Mouse (Mus musculus) hindbrain, embryonic 12.5 days (tissue): ENCODE measurements at regions not wholly inside any gene's neighbourhood (a gene's known extent, or its start where the extent isn't known, plus 50 kb on each side); places are given as distances from the start of the nearest gene placed in this dataset.

Experiments used
- ATAC-seq: fragments of 200-750 bp; cut with Nextera tagmentation; 2 replicates; pipeline ENCODE4 v1.8.0; 2017; ENCODE audit warnings: moderate TSS enrichment; ENCODE audit not compliant: low FRiP score
- H3K27ac ChIP-seq: fragments of 300-500 bp; sonication (generic); 2 replicates; pipeline ENCODE4 v1.5.1; 2016; ENCODE audit warnings: mild to moderate bottlenecking
- H3K27me3 ChIP-seq: fragments of 300-500 bp; sonication (generic); 2 replicates; pipeline ENCODE4 v1.6.1; 2016; ENCODE audit warnings: mild to moderate bottlenecking
- H3K36me3 ChIP-seq: fragments of 300-500 bp; sonication (generic); 2 replicates; pipeline ENCODE4 v1.6.1; 2016; ENCODE audit warnings: mild to moderate bottlenecking
- H3K4me1 ChIP-seq: fragments of 300-500 bp; sonication (generic); 2 replicates; pipeline ENCODE4 v1.6.1; 2016
- H3K4me2 ChIP-seq: fragments of 300-500 bp; sonication (generic); replicated peaks from 2 replicates; pipeline ENCODE4 v1.6.1; 2016; ENCODE audit warnings: mild to moderate bottlenecking
- H3K4me3 ChIP-seq: fragments of 300-500 bp; sonication (generic); 2 replicates; pipeline ENCODE4 v1.5.1; 2016; ENCODE audit warnings: mild to moderate bottlenecking
- H3K9ac ChIP-seq: fragments of 300-500 bp; sonication (generic); 2 replicates; pipeline ENCODE4 v1.6.1; 2016; ENCODE audit warnings: mild to moderate bottlenecking, moderate library complexity
- H3K9me3 ChIP-seq: fragments of 300-500 bp; sonication (generic); replicated peaks from 2 replicates; pipeline ENCODE4 v1.6.1; 2016; ENCODE audit warnings: mild to moderate bottlenecking
- WGBS: fragments of 180-500 bp; shearing (Covaris S2); methylation state at CpG from one replicate; pipeline ENCODE4 v1.1.7; 2016; 5-methylcytosine and 5-hydroxymethylcytosine counted together

- no peaks in the 10 kb centered on the region for H3K4me1 ChIP-seq
- no peak overlapping the region for H3K27ac ChIP-seq
- H3K4me3 ChIP-seq = no peak overlapping the region
- H3K27me3 ChIP-seq = no peaks in the 10 kb centered on the region
- ATAC-seq = no peak
- no peaks in the 10 kb centered on the region for H3K9me3 ChIP-seq
- WGBS = 96% methylated on average over 4 of the region's 4 CpGs
- no peaks in the 10 kb centered on the region for H3K36me3 ChIP-seq
- no peak overlapping the region for H3K9ac ChIP-seq
- no peak overlapping the region for H3K4me2 ChIP-seq
Measured at GRCm38 (mm10) chr12:26059090-26059489, 356.0 kb downstream of the Rnf144a start.

DNA sequence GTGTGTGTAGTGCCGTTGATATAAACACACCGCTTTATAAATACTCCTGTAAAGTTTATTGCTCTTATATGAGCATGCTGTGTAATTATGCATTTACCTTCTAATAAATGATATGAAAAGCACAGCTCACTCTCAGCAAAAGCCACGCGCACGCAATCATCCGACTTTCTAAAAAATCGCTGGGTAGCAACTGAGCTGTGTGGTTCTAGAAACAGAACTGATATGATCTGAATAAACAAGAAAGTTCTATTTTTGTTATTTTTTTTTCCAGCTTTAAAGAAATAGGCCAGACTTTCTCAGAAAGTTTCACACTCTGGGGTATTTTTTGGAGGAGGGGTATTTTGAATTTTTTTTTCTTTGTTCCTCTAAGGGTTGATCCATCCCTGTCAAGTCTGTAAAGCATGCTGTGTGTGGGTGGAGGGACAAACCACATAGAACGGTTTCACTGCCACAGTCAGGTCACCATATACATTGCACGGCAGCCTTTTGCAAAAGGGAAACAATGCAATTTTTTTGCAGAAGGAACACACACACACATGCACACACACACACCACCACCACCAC lies 357.5 kb downstream of the Rnf144a start:
- no peak overlapping the region for H3K27ac ChIP-seq
- no peaks in the 10 kb centered on the region for H3K4me1 ChIP-seq
- no peak overlapping the region for H3K9ac ChIP-seq
- no peaks in the 10 kb centered on the region for H3K27me3 ChIP-seq
- H3K9me3 ChIP-seq = no peaks in the 10 kb centered on the region
- H3K4me2 ChIP-seq = no peak overlapping the region
- 86% methylated on average over 9 of the region's 9 CpGs for WGBS
- no peak for ATAC-seq
- no peaks in the 10 kb centered on the region for H3K36me3 ChIP-seq
- H3K4me3 ChIP-seq = no peak overlapping the region

GRCm38 (mm10) chr12:26046991-26047390 lies 368.1 kb downstream of the Rnf144a start:
- ATAC-seq = no peak
- H3K36me3 ChIP-seq = no peaks in the 10 kb centered on the region
- no peak overlapping the region for H3K4me2 ChIP-seq
- H3K9ac ChIP-seq = no peak overlapping the region
- H3K9me3 ChIP-seq = no peaks in the 10 kb centered on the region
- H3K4me3 ChIP-seq = no peak overlapping the region
- 81% methylated on average over 6 of the region's 6 CpGs for WGBS
- H3K27me3 ChIP-seq = no peaks in the 10 kb centered on the region
- no peaks in the 10 kb centered on the region for H3K4me1 ChIP-seq
- H3K27ac ChIP-seq = no peak overlapping the region

GRCm38 (mm10) chr12:26045321-26045720 lies 369.7 kb downstream of the Rnf144a start:
- ATAC-seq = no peak
- Histone ChIP-seq H3K36me3 (no peaks in the 10 kb centered on the region), H3K27ac (no peak overlapping the region), H3K4me2 (no peak overlapping the region), H3K27me3 (no peaks in the 10 kb centered on the region), H3K9me3 (no peaks in the 10 kb centered on the region), H3K4me3 (no peak overlapping the region), H3K9ac (no peak overlapping the region), H3K4me1 (no peaks in the 10 kb centered on the region)
- 90% methylated on average over 1 of the region's 1 CpGs for WGBS

DNA sequence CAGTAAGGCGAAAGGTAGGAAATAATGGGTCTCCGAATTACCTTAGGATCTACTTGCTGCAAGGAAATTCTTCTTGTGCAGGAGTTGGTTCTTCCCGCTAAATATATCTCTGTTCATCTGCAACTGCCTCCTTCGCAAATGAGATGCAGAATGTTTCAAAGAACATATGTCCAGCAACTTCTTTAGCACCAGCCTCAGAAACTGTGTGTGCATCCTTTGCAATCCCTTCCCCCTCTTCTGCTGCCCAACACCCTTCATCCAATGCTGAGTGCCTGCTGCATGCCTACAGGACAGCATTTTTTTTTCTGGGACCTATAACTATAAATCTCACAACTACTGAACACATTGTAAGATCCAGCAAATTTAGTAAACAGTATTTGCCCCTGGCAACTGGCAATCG lies 402.1 kb downstream of the Rnf144a start:
- no peak overlapping the region for H3K9ac ChIP-seq

GRCm38 (mm10) chr12:25994063-25994462 lies 421.0 kb downstream of the Rnf144a start:
- Histone ChIP-seq H3K27me3 (no peaks in the 10 kb centered on the region), H3K4me3 (no peak overlapping the region), H3K9me3 (no peaks in the 10 kb centered on the region), H3K36me3 (no peaks in the 10 kb centered on the region), H3K9ac (no peak overlapping the region), H3K27ac (no peak overlapping the region), H3K4me2 (no peak overlapping the region), H3K4me1 (no peaks in the 10 kb centered on the region)
- ATAC-seq = no peak
- WGBS = 87% methylated on average over 4 of the region's 4 CpGs

More for the DNA sequence above, 402.1 kb downstream of the Rnf144a start:
- H3K4me2 ChIP-seq = no peak overlapping the region
- no peaks in the 10 kb centered on the region for H3K27me3 ChIP-seq
- H3K4me1 ChIP-seq = no peaks in the 10 kb centered on the region
- H3K4me3 ChIP-seq = no peak overlapping the region
- H3K36me3 ChIP-seq = no peaks in the 10 kb centered on the region
- H3K9me3 ChIP-seq = no peaks in the 10 kb centered on the region
- no peak for ATAC-seq
- 87% methylated on average over 5 of the region's 5 CpGs for WGBS
- no peak overlapping the region for H3K27ac ChIP-seq

DNA sequence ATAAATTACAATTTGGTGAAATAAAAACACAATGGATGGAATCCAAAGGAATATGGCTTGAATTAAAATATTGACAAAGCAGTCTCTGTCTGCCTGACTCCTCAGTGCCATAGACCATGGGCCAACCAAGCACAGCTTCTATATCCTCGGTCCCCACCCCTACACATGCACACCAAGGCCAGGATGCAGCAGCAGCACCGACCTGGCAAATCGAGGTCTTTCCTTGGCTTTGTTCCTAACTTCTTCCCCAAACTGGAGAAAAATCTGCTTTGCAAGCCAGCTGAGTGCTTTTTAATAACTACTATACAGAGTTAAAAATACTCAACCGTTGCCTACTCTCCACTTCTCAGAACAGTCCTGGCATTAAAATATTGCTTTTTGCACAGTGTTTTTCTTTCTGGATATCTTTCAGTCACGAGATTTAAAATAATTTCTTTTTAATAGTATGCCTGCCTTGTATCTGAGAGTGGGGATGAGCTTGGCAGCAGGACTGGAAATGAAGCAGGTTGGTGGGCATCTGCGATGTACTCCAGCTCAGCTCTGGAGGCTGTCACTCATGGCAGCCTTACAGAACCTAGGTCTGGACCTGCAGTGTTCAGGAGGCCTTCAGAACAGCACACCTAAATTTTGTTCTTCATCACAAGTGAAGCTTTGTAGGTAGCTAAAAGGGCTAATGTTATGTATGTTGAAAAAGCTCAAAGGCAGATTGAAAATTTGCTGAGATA lies 423.1 kb downstream of the Rnf144a start:
- Histone ChIP-seq H3K36me3 (no peaks in the 10 kb centered on the region), H3K27ac (no peak overlapping the region), H3K9ac (no peak overlapping the region), H3K4me2 (no peak overlapping the region), H3K4me3 (no peak overlapping the region), H3K9me3 (no peaks in the 10 kb centered on the region), H3K27me3 (no peaks in the 10 kb centered on the region), H3K4me1 (no peaks in the 10 kb centered on the region)
- ATAC-seq = no peak
- 81% methylated on average over 6 of the region's 6 CpGs for WGBS

- H3K27me3 ChIP-seq = no peaks in the 10 kb centered on the region
- WGBS = 87% methylated on average over 4 of the region's 4 CpGs
- H3K4me1 ChIP-seq = no peaks in the 10 kb centered on the region
Measured at GRCm38 (mm10) chr12:25982545-25982944, 432.5 kb downstream of the Rnf144a start.

DNA sequence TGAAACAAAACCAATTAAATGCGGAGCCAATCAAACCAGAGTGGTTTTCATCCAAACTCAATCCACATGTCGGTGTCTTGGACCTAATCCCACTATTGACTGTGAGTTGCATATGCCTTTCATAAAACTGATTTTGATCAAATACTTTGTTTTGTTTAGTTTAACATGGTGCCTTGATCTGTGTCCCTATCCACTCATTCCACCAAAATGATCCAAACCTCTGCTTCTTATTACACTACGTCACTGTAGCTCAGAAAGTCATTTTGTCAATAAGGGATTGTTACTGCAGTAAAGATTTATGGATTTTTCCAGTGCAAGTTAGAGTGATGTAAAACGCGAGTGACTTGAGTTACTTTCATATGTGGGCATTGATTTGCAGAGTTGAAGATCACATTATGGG lies 436.7 kb downstream of the Rnf144a start:
- Histone ChIP-seq H3K4me2 (no peak overlapping the region), H3K4me1 (no peaks in the 10 kb centered on the region), H3K36me3 (no peaks in the 10 kb centered on the region), H3K9me3 (no peaks in the 10 kb centered on the region), H3K9ac (no peak overlapping the region), H3K4me3 (no peak overlapping the region), H3K27ac (no peak overlapping the region), H3K27me3 (no peaks in the 10 kb centered on the region)
- WGBS = 84% methylated on average over 5 of the region's 5 CpGs
- ATAC-seq = no peak

More at GRCm38 (mm10) chr12:25982545-25982944, 432.5 kb downstream of the Rnf144a start:
- ATAC-seq = no peak
- Histone ChIP-seq H3K27ac (no peak overlapping the region), H3K36me3 (no peaks in the 10 kb centered on the region), H3K9me3 (no peaks in the 10 kb centered on the region), H3K4me2 (no peak overlapping the region), H3K4me3 (no peak overlapping the region), H3K9ac (no peak overlapping the region)

- 87% methylated on average over 4 of the region's 4 CpGs for WGBS
- ATAC-seq = no peak
- no peak overlapping the region for H3K4me2 ChIP-seq
- no peaks in the 10 kb centered on the region for H3K27me3 ChIP-seq
- no peak overlapping the region for H3K9ac ChIP-seq
- H3K4me1 ChIP-seq = no peaks in the 10 kb centered on the region
- no peak overlapping the region for H3K27ac ChIP-seq
- H3K36me3 ChIP-seq = no peaks in the 10 kb centered on the region
- no peak overlapping the region for H3K4me3 ChIP-seq
- no peaks in the 10 kb centered on the region for H3K9me3 ChIP-seq
Measured at GRCm38 (mm10) chr12:25958584-25958983, 456.5 kb downstream of the Rnf144a start.

- no peak overlapping the region for H3K4me2 ChIP-seq
- no peaks in the 10 kb centered on the region for H3K9me3 ChIP-seq
- no peaks in the 10 kb centered on the region for H3K36me3 ChIP-seq
- H3K9ac ChIP-seq = no peak overlapping the region
- ATAC-seq = no peak
- H3K4me3 ChIP-seq = no peak overlapping the region
- no peaks in the 10 kb centered on the region for H3K27me3 ChIP-seq
- no peak overlapping the region for H3K27ac ChIP-seq
- no peaks in the 10 kb centered on the region for H3K4me1 ChIP-seq
- 87% methylated on average over 1 of the region's 1 CpGs for WGBS
Measured at GRCm38 (mm10) chr12:25957547-25957946, 457.5 kb downstream of the Rnf144a start.

- no peak overlapping the region for H3K4me3 ChIP-seq
- H3K27me3 ChIP-seq = no peaks in the 10 kb centered on the region
- no peak overlapping the region for H3K9ac ChIP-seq
- no peak for ATAC-seq
- H3K4me1 ChIP-seq = no peaks in the 10 kb centered on the region
- no peak overlapping the region for H3K27ac ChIP-seq
- WGBS = 78% methylated on average over 7 of the region's 7 CpGs
- no peaks in the 10 kb centered on the region for H3K9me3 ChIP-seq
- H3K36me3 ChIP-seq = no peaks in the 10 kb centered on the region
- no peak overlapping the region for H3K4me2 ChIP-seq
Measured at GRCm38 (mm10) chr12:25947107-25947506, 467.9 kb downstream of the Rnf144a start.

DNA sequence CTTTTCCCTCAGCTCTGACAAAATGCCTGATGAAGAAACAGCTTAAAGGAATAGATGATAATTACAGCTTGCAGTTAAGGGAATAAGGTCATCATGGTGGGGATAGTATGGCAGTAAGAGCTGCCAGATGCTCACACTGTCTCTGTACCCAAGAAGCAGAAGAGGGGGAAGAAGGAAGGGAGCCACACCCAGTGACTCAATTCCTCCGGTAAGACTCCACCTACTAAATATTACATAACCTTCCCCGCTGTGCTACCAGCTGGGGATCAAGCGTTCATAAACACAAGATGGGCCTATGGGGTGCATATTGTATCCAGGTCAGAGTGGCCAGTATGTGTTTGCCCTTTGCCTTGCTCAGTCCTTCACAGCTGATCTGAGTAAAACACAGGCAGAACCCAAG lies 468.9 kb downstream of the Rnf144a start:
- Histone ChIP-seq H3K27ac (no peak overlapping the region), H3K4me3 (no peak overlapping the region), H3K27me3 (no peaks in the 10 kb centered on the region), H3K4me2 (no peak overlapping the region), H3K9me3 (no peaks in the 10 kb centered on the region), H3K4me1 (no peaks in the 10 kb centered on the region), H3K36me3 (no peaks in the 10 kb centered on the region), H3K9ac (no peak overlapping the region)
- WGBS = 80% methylated on average over 3 of the region's 3 CpGs
- ATAC-seq = no peak
